Mouse (Mus musculus): ENCODE measurements at regions not wholly inside any gene's neighbourhood (a gene's known extent, or its start where the extent isn't known, plus 50 kb on each side); places are given as distances from the start of the nearest gene placed in this dataset.
A peak's percentile ranks its signal among the peaks of the same experiment; 100 is the strongest.
"Not testable (repeated sequence)": the region's sequence is repeated elsewhere in the genome, so short reads cannot be mapped to it uniquely, and the experiment has no call there.

GRCm38 (mm10) chr8:26645375-26645774 lies 331.8 kb upstream of the Zfp703 start:
- not testable (repeated sequence) for H3K27me3 ChIP-seq (ENCODE audit: control insufficient read depth, insufficient read depth, low read length, poor library complexity, severe bottlenecking); H3K36me3 ChIP-seq (ENCODE audit: control insufficient read depth, insufficient read depth, low read length, poor library complexity, severe bottlenecking); H3K27ac ChIP-seq (ENCODE audit: insufficient read depth, low read length); H3K9ac ChIP-seq (ENCODE audit: low read depth, poor library complexity, severe bottlenecking); H3K4me3 ChIP-seq (ENCODE audit: low read depth, low read length); H3K4me1 ChIP-seq (ENCODE audit: control insufficient read depth, insufficient read depth, low read length)
- peak; percentile 69; the same call in 1 of the 2 replicates for TF ChIP-seq EP300 (IDR thresholded peaks at IDR 0.05; ENCODE audit: insufficient read depth, low read depth, low read length)
- H3K9me3 ChIP-seq (replicated peaks; ENCODE audit: control insufficient read depth, insufficient read depth, low read length, poor library complexity, severe bottlenecking), result peaks cover 12% of the 10 kb centered on the region

- H3K27ac ChIP-seq (ENCODE audit: insufficient read depth, low read length), result no peak overlapping the region
- H3K27me3 ChIP-seq (ENCODE audit: control insufficient read depth, insufficient read depth, low read length, poor library complexity, severe bottlenecking), result no peaks in the 10 kb centered on the region
- no peak overlapping the region for H3K4me3 ChIP-seq (ENCODE audit: low read depth, low read length)
- H3K36me3 ChIP-seq (ENCODE audit: control insufficient read depth, insufficient read depth, low read length, poor library complexity, severe bottlenecking), result no peaks in the 10 kb centered on the region
- no peak overlapping the region for H3K9ac ChIP-seq (ENCODE audit: low read depth, poor library complexity, severe bottlenecking)
- no peaks in the 10 kb centered on the region for H3K9me3 ChIP-seq (replicated peaks; ENCODE audit: control insufficient read depth, insufficient read depth, low read length, poor library complexity, severe bottlenecking)
- TF ChIP-seq CTCF (IDR thresholded peaks at IDR 0.05; ENCODE audit: low read depth, low read length), result no peak
- no peak for TF ChIP-seq POLR2A (IDR thresholded peaks at IDR 0.05; ENCODE audit: insufficient read depth, low read length)
- TF ChIP-seq EP300 (IDR thresholded peaks at IDR 0.05; ENCODE audit: insufficient read depth, low read depth, low read length), result no peak
- peaks cover 1% of the 10 kb centered on the region for H3K4me1 ChIP-seq (ENCODE audit: control insufficient read depth, insufficient read depth, low read length)
Observed at GRCm38 (mm10) chr8:26650287-26650686, 326.8 kb upstream of the Zfp703 start.

GRCm38 (mm10) chr8:26655897-26656296 lies 321.2 kb upstream of the Zfp703 start:
- H3K27me3 ChIP-seq (ENCODE audit: control insufficient read depth, insufficient read depth, low read length, poor library complexity, severe bottlenecking), result 0 out of 2 replicates have a peak, but pooled peaks cover 1% of the 10 kb centered on the region
- H3K9ac ChIP-seq (ENCODE audit: low read depth, poor library complexity, severe bottlenecking), result no peak overlapping the region
- TF ChIP-seq CTCF (IDR thresholded peaks at IDR 0.05; ENCODE audit: low read depth, low read length), result no peak
- TF ChIP-seq EP300 (IDR thresholded peaks at IDR 0.05; ENCODE audit: insufficient read depth, low read depth, low read length), result no peak
- TF ChIP-seq POLR2A (IDR thresholded peaks at IDR 0.05; ENCODE audit: insufficient read depth, low read length), result no peak
- no peak overlapping the region for H3K27ac ChIP-seq (ENCODE audit: insufficient read depth, low read length)
- no peaks in the 10 kb centered on the region for H3K9me3 ChIP-seq (replicated peaks; ENCODE audit: control insufficient read depth, insufficient read depth, low read length, poor library complexity, severe bottlenecking)
- H3K4me3 ChIP-seq (ENCODE audit: low read depth, low read length), result no peak overlapping the region
- no peaks in the 10 kb centered on the region for H3K4me1 ChIP-seq (ENCODE audit: control insufficient read depth, insufficient read depth, low read length)
- H3K36me3 ChIP-seq (ENCODE audit: control insufficient read depth, insufficient read depth, low read length, poor library complexity, severe bottlenecking), result no peaks in the 10 kb centered on the region

GRCm38 (mm10) chr8:26656310-26657075 lies 320.6 kb upstream of the Zfp703 start:
- 0 out of 2 replicates have a peak, but pooled peaks cover 1% of the 10 kb centered on the region for H3K27me3 ChIP-seq (ENCODE audit: control insufficient read depth, insufficient read depth, low read length, poor library complexity, severe bottlenecking)
- TF ChIP-seq POLR2A (IDR thresholded peaks at IDR 0.05; ENCODE audit: insufficient read depth, low read length) (no peak), CTCF (IDR thresholded peaks at IDR 0.05; ENCODE audit: low read depth, low read length) (no peak), EP300 (IDR thresholded peaks at IDR 0.05; ENCODE audit: insufficient read depth, low read depth, low read length) (no peak)

GRCm38 (mm10) chr8:26659381-26659780 lies 317.7 kb upstream of the Zfp703 start:
- Histone ChIP-seq H3K9ac (ENCODE audit: low read depth, poor library complexity, severe bottlenecking) (no peak overlapping the region), H3K27ac (ENCODE audit: insufficient read depth, low read length) (no peak overlapping the region), H3K4me3 (ENCODE audit: low read depth, low read length) (no peak overlapping the region), H3K27me3 (ENCODE audit: control insufficient read depth, insufficient read depth, low read length, poor library complexity, severe bottlenecking) (peaks cover 1% of the 10 kb centered on the region; the same call in 1 of the 2 replicates), H3K36me3 (ENCODE audit: control insufficient read depth, insufficient read depth, low read length, poor library complexity, severe bottlenecking) (no peaks in the 10 kb centered on the region), H3K4me1 (ENCODE audit: control insufficient read depth, insufficient read depth, low read length) (no peaks in the 10 kb centered on the region), H3K9me3 (replicated peaks; ENCODE audit: control insufficient read depth, insufficient read depth, low read length, poor library complexity, severe bottlenecking) (no peaks in the 10 kb centered on the region)
- TF ChIP-seq EP300 (IDR thresholded peaks at IDR 0.05; ENCODE audit: insufficient read depth, low read depth, low read length) (no peak), POLR2A (IDR thresholded peaks at IDR 0.05; ENCODE audit: insufficient read depth, low read length) (no peak), CTCF (IDR thresholded peaks at IDR 0.05; ENCODE audit: low read depth, low read length) (no peak)

More at GRCm38 (mm10) chr8:26656310-26657075, 320.6 kb upstream of the Zfp703 start:
- H3K9me3 ChIP-seq (replicated peaks; ENCODE audit: control insufficient read depth, insufficient read depth, low read length, poor library complexity, severe bottlenecking), result no peaks in the 10 kb centered on the region
- no peaks in the 10 kb centered on the region for H3K4me1 ChIP-seq (ENCODE audit: control insufficient read depth, insufficient read depth, low read length)
- no peak overlapping the region for H3K9ac ChIP-seq (ENCODE audit: low read depth, poor library complexity, severe bottlenecking)
- no peak overlapping the region for H3K27ac ChIP-seq (ENCODE audit: insufficient read depth, low read length)
- H3K4me3 ChIP-seq (ENCODE audit: low read depth, low read length), result no peak overlapping the region
- no peaks in the 10 kb centered on the region for H3K36me3 ChIP-seq (ENCODE audit: control insufficient read depth, insufficient read depth, low read length, poor library complexity, severe bottlenecking)

- TF ChIP-seq POLR2A (IDR thresholded peaks at IDR 0.05; ENCODE audit: insufficient read depth, low read length) (no peak), EP300 (IDR thresholded peaks at IDR 0.05; ENCODE audit: insufficient read depth, low read depth, low read length) (no peak), CTCF (IDR thresholded peaks at IDR 0.05; ENCODE audit: low read depth, low read length) (no peak)
- Histone ChIP-seq H3K4me1 (ENCODE audit: control insufficient read depth, insufficient read depth, low read length) (no peaks in the 10 kb centered on the region), H3K27me3 (ENCODE audit: control insufficient read depth, insufficient read depth, low read length, poor library complexity, severe bottlenecking) (no peaks in the 10 kb centered on the region), H3K9me3 (replicated peaks; ENCODE audit: control insufficient read depth, insufficient read depth, low read length, poor library complexity, severe bottlenecking) (no peaks in the 10 kb centered on the region), H3K4me3 (ENCODE audit: low read depth, low read length) (no peak overlapping the region), H3K27ac (ENCODE audit: insufficient read depth, low read length) (no peak overlapping the region), H3K36me3 (ENCODE audit: control insufficient read depth, insufficient read depth, low read length, poor library complexity, severe bottlenecking) (no peaks in the 10 kb centered on the region), H3K9ac (ENCODE audit: low read depth, poor library complexity, severe bottlenecking) (no peak overlapping the region)
Observed at GRCm38 (mm10) chr8:26669541-26669940, 307.6 kb upstream of the Zfp703 start.
